Mouse (Mus musculus) MEL (cell line): ENCODE results near the gene Acnat1. TPM values are rescaled to one million over a fixed set of nuclear protein-coding genes. Genes with fewer than 3 reads are reported as not detected.
A peak's percentile ranks its signal among the peaks of the same experiment; 100 is the strongest.

Experiments used
- DNase-seq: peaks from one replicate; pipeline ENCODE4 v3.0.0; 2011; ENCODE audit warnings: low read depth, low spot score
- H3K27ac ChIP-seq: 2 replicates; pipeline ENCODE4 v1.5.1; 2012; ENCODE audit warnings: low read depth, mild to moderate bottlenecking, control low read depth, low read length, moderate library complexity; ENCODE audit not compliant: control insufficient read depth
- H3K27me3 ChIP-seq, 2 experiments: fragments of 150-350 bp in 1 of 2; sonication (generic) in 1 of 2; 2 replicates each; pipeline ENCODE4 v1.6.1; 2012; ENCODE audit warnings: low read length in 2 of 2, mild to moderate bottlenecking in 2 of 2, improper control_type of control experiment in 1 of 2, moderate library complexity in 1 of 2; ENCODE audit not compliant: insufficient read depth in 2 of 2, control insufficient read depth in 1 of 2
- H3K36me3 ChIP-seq, 2 experiments: 2 replicates each; pipeline ENCODE4 v1.6.1; 2012 to 2014; ENCODE audit warnings: low read length in 2 of 2, improper control_type of control experiment in 1 of 2, inconsistent platforms in 1 of 2, mild to moderate bottlenecking in 1 of 2; ENCODE audit not compliant: insufficient read depth in 2 of 2, control insufficient read depth in 1 of 2
- H3K4me1 ChIP-seq, 2 experiments: fragments of 150-350 bp in 1 of 2; sonication (generic) in 1 of 2; 2 replicates each; pipeline ENCODE4 v1.6.1; 2012; ENCODE audit warnings: low read length in 2 of 2, improper control_type of control experiment in 1 of 2, mild to moderate bottlenecking in 1 of 2; ENCODE audit not compliant: insufficient read depth in 2 of 2, control insufficient read depth in 1 of 2
- H3K4me3 ChIP-seq, 2 experiments: fragments of 150-350 bp in 1 of 2; sonication (generic) in 1 of 2; 2 replicates each; pipeline ENCODE4 v1.5.1; 2012; ENCODE audit warnings: low read depth in 2 of 2, low read length in 2 of 2, mild to moderate bottlenecking in 2 of 2, moderate library complexity in 2 of 2, control low read depth in 1 of 2, improper control_type of control experiment in 1 of 2; ENCODE audit not compliant: control insufficient read depth in 1 of 2, insufficient read depth in 1 of 2
- H3K79me2 ChIP-seq: 2 replicates; pipeline ENCODE4 v1.6.1; 2012; ENCODE audit warnings: mild to moderate bottlenecking, low read length, moderate library complexity; ENCODE audit not compliant: control insufficient read depth, poor library complexity, insufficient read depth
- H3K9ac ChIP-seq: 2 replicates; pipeline ENCODE4 v1.6.1; 2012; ENCODE audit warnings: low read depth, mild to moderate bottlenecking, control low read depth, low read length, moderate library complexity; ENCODE audit not compliant: control insufficient read depth, poor library complexity, severe bottlenecking
- H3K9me3 ChIP-seq: fragments of 150-350 bp; sonication (generic); replicated peaks from 2 replicates; pipeline ENCODE4 v1.6.1; 2012; ENCODE audit warnings: mild to moderate bottlenecking, low read length, improper control_type of control experiment, moderate library complexity; ENCODE audit not compliant: insufficient read depth
- BHLHE40 ChIP-seq: IDR thresholded peaks from 2 replicates; pipeline ENCODE4 v1.6.1; 2012; ENCODE audit warnings: low read depth, mild to moderate bottlenecking, inconsistent platforms, low read length, improper control_type of control experiment, borderline replicate concordance
- CHD2 ChIP-seq: IDR thresholded peaks from 2 replicates; pipeline ENCODE4 v1.6.1; 2011; ENCODE audit warnings: low read length, improper control_type of control experiment
- ELF1 ChIP-seq: IDR thresholded peaks from 2 replicates; pipeline ENCODE4 v1.6.1; 2014; ENCODE audit warnings: low read depth, mild to moderate bottlenecking, inconsistent platforms, low read length, improper control_type of control experiment, moderate library complexity
- ETS1 ChIP-seq: IDR thresholded peaks from 2 replicates; pipeline ENCODE4 v1.6.1; 2012; ENCODE audit warnings: low read depth, mild to moderate bottlenecking, inconsistent platforms, low read length, improper control_type of control experiment, moderate library complexity
- HCFC1 ChIP-seq: IDR thresholded peaks from 2 replicates; pipeline ENCODE4 v1.6.1; 2012; ENCODE audit warnings: low read depth, mild to moderate bottlenecking, inconsistent platforms, low read length, improper control_type of control experiment, moderate library complexity
- KAT2A ChIP-seq: conservative IDR thresholded peaks from 2 replicates; pipeline ENCODE4 v1.6.1; 2012; ENCODE audit warnings: low read depth, low read length, improper control_type of control experiment, inconsistent platforms
- MAX ChIP-seq: IDR thresholded peaks from 2 replicates; pipeline ENCODE4 v1.6.1; 2011; ENCODE audit warnings: low read length, improper control_type of control experiment
- MXI1 ChIP-seq: IDR thresholded peaks from 2 replicates; pipeline ENCODE4 v1.6.1; 2011; ENCODE audit warnings: mild to moderate bottlenecking, low read depth, low read length, improper control_type of control experiment
- MYC ChIP-seq: IDR thresholded peaks from 2 replicates; pipeline ENCODE4 v1.6.1; 2011; ENCODE audit warnings: low read depth, mild to moderate bottlenecking, low read length, improper control_type of control experiment, moderate library complexity
- NELFE ChIP-seq: IDR thresholded peaks from 2 replicates; pipeline ENCODE4 v1.6.1; 2011; ENCODE audit warnings: low read depth, low read length, improper control_type of control experiment
- NRF1 ChIP-seq: IDR thresholded peaks from 2 replicates; pipeline ENCODE4 v1.6.1; 2014; ENCODE audit warnings: low read depth, mild to moderate bottlenecking, inconsistent platforms, low read length, improper control_type of control experiment, moderate library complexity; ENCODE audit not compliant: poor library complexity, insufficient read depth, severe bottlenecking
- POLR2A ChIP-seq, 2 experiments: IDR thresholded peaks; 2 replicates each; pipeline ENCODE4 v1.6.1; 2011 to 2012; ENCODE audit warnings: low read length in 2 of 2, mild to moderate bottlenecking in 2 of 2, control low read depth in 1 of 2, improper control_type of control experiment in 1 of 2, low read depth in 1 of 2, moderate library complexity in 1 of 2; ENCODE audit not compliant: control insufficient read depth in 1 of 2, insufficient read depth in 1 of 2, poor library complexity in 1 of 2
- POLR2AphosphoS2 ChIP-seq: IDR thresholded peaks from 2 replicates; pipeline ENCODE4 v1.6.1; 2011; ENCODE audit warnings: low read length, improper control_type of control experiment
- RAD21 ChIP-seq: IDR thresholded peaks from 2 replicates; pipeline ENCODE4 v1.6.1; 2011; ENCODE audit warnings: mild to moderate bottlenecking, low read depth, low read length, improper control_type of control experiment
- SMC3 ChIP-seq: IDR thresholded peaks from 2 replicates; pipeline ENCODE4 v1.6.1; 2011; ENCODE audit warnings: low read depth, low read length, improper control_type of control experiment
- TBP ChIP-seq: IDR thresholded peaks from 2 replicates; pipeline ENCODE4 v1.8.0; 2011; ENCODE audit warnings: low read depth, low read length, improper control_type of control experiment
- TCF12 ChIP-seq: IDR thresholded peaks from 2 replicates; pipeline ENCODE4 v1.6.1; 2014; ENCODE audit warnings: low read depth, mild to moderate bottlenecking, inconsistent platforms, low read length, improper control_type of control experiment, moderate library complexity
- UBTF ChIP-seq: IDR thresholded peaks from 2 replicates; pipeline ENCODE4 v1.6.1; 2012; ENCODE audit warnings: low read depth, mild to moderate bottlenecking, inconsistent platforms, low read length, improper control_type of control experiment, moderate library complexity, borderline replicate concordance; ENCODE audit not compliant: insufficient read depth
- USF1 ChIP-seq: IDR thresholded peaks from 2 replicates; pipeline ENCODE4 v1.6.1; 2014; ENCODE audit warnings: low read depth, mild to moderate bottlenecking, inconsistent platforms, low read length, improper control_type of control experiment, moderate library complexity
- ZKSCAN1 ChIP-seq: IDR thresholded peaks from 2 replicates; pipeline ENCODE4 v1.6.1; 2012; ENCODE audit warnings: low read depth, mild to moderate bottlenecking, inconsistent platforms, low read length, improper control_type of control experiment, moderate library complexity
- ZMIZ1 ChIP-seq: IDR thresholded peaks from 2 replicates; pipeline ENCODE4 v1.6.1; 2012; ENCODE audit warnings: low read depth, mild to moderate bottlenecking, inconsistent platforms, low read length, improper control_type of control experiment, moderate library complexity
- ZNF384 ChIP-seq: IDR thresholded peaks from 2 replicates; pipeline ENCODE4 v1.6.1; 2012; ENCODE audit warnings: low read depth, mild to moderate bottlenecking, inconsistent platforms, low read length, improper control_type of control experiment
- polyA plus RNA-seq, 2 experiments: library from polyadenylated mRNA; stranded (reverse) in 1 of 2; unstranded in 1 of 2; fragments of >175 nt in 1 of 2; fragments of >200 nt in 1 of 2; gene quantifications; 2 replicates each; pipeline versions ENCODE4 v1.2.1 to v1.2.4; 2012; ENCODE audit warnings: low replicate concordance in 2 of 2, low read depth in 1 of 2; ENCODE audit not compliant: insufficient read length in 2 of 2, insufficient read depth in 1 of 2, missing spikeins in 1 of 2
- total RNA-seq: library from RNA; depleted of rRNA; stranded (reverse); fragments of 300-350 nt; gene quantifications from 2 replicates; pipeline ENCODE4 v1.2.3, GENCODE M21; 2012

The Acnat1 gene
- total and polyA plus RNA-seq, 3 experiments: not detected

GRCm38 (mm10) chr4:49467360-49467759 is 6.4 kb downstream of the Acnat1 start:
- TF ChIP-seq SMC3 (0 out of 2 replicates have a peak, but pooled peaks have one; percentile 4), MXI1 (no peak)
- TF ChIP-seq, all 39 proteins: peak for 1
- H3K9ac ChIP-seq: no peak overlapping the region
- H3K4me3 ChIP-seq: no peak overlapping the region
- no peaks in the 10 kb centered on the region for H3K36me3 ChIP-seq
- no peaks in the 10 kb centered on the region for H3K4me1 ChIP-seq
- H3K9me3 ChIP-seq: no peaks in the 10 kb centered on the region
- DNase-seq: no peak
- no peak overlapping the region for H3K27ac ChIP-seq
- H3K79me2 ChIP-seq: no peaks in the 10 kb centered on the region
- no peaks in the 10 kb centered on the region for H3K27me3 ChIP-seq

- no peak overlapping the region for H3K4me3 ChIP-seq
- H3K27me3 ChIP-seq: no peaks in the 10 kb centered on the region
- no peak overlapping the region for H3K27ac ChIP-seq
- no peak overlapping the region for H3K9ac ChIP-seq
- no peak for DNase-seq
- no peaks in the 10 kb centered on the region for H3K36me3 ChIP-seq
- no peaks in the 10 kb centered on the region for H3K79me2 ChIP-seq
- no peaks in the 10 kb centered on the region for H3K9me3 ChIP-seq
- TF ChIP-seq ELF1 (no peak), TCF12 (no peak), KAT2A (no peak), RAD21 (no peak), NELFE (no peak), CHD2 (no peak), HCFC1 (no peak), ZKSCAN1 (no peak), BHLHE40 (no peak), POLR2A (IDR thresholded peaks at IDR 0.05; ENCODE audit: control insufficient read depth in 1 of 2, insufficient read depth in 1 of 2, low read depth in 1 of 2, low read length in 2 of 2, poor library complexity in 1 of 2) (no peak)
- peaks cover 0 to 2% of the 10 kb centered on the region in 2 experiments; a peak in 1 of 4 replicates for H3K4me1 ChIP-seq
Observed at GRCm38 (mm10) chr4:49456171-49456570, 17.5 kb downstream of the Acnat1 start.

- H3K4me1 ChIP-seq: peaks cover 0 to 2% of the 10 kb centered on the region in 2 experiments; a peak in 1 of 4 replicates
- H3K4me3 ChIP-seq: no peak overlapping the region
- no peaks in the 10 kb centered on the region for H3K27me3 ChIP-seq
- H3K36me3 ChIP-seq: no peaks in the 10 kb centered on the region
- no peak for TF ChIP-seq KAT2A
- no peak for TF ChIP-seq ZMIZ1
- no peak for TF ChIP-seq POLR2A (IDR thresholded peaks at IDR 0.05; ENCODE audit: control insufficient read depth in 1 of 2, insufficient read depth in 1 of 2, low read depth in 1 of 2, low read length in 2 of 2, poor library complexity in 1 of 2)
- no peak for TF ChIP-seq CHD2
- TF ChIP-seq TBP: no peak
- TF ChIP-seq BHLHE40: no peak
- no peak for TF ChIP-seq UBTF
- TF ChIP-seq USF1: no peak
- TF ChIP-seq ETS1: no peak
- no peak for TF ChIP-seq HCFC1
- TF ChIP-seq ZNF384: no peak
- no peak for TF ChIP-seq NRF1
- TF ChIP-seq NELFE: no peak
- no peak for TF ChIP-seq ELF1
- TF ChIP-seq MYC: no peak
- no peak for TF ChIP-seq POLR2AphosphoS2
- no peak for TF ChIP-seq MAX
- TF ChIP-seq, all 39 proteins: peak for 0
- Histone ChIP-seq H3K79me2 (no peaks in the 10 kb centered on the region), H3K9ac (no peak overlapping the region), H3K9me3 (no peaks in the 10 kb centered on the region), H3K27ac (no peak overlapping the region)
- DNase-seq: no peak
Observed at GRCm38 (mm10) chr4:49451848-49452551, 21.7 kb downstream of the Acnat1 start.
